Mouse (Mus musculus): Measurements from ENCODE around the gene Ncbp2.

Ncbp2 gene

GRCm38 (mm10) chr16:31948345-31948774 lies at the start of gene Ncbp2, which contains the start of gene 0610012G03Rik:
Gene Ncbp2, plus strand, starts transcription at chr16:31948513.
Gene 0610012G03Rik, minus strand, starts transcription at chr16:31948494.
- DNase-seq (ENCODE audit: low read depth, low spot score): peak; percentile 96

- no peak for DNase-seq (ENCODE audit: low read depth, low spot score)
These were observed 49.6 kb upstream of the Ncbp2 start for GRCm38 (mm10) chr16:31898546-31899326.

GRCm38 (mm10) chr16:31901886-31902285 lies 46.4 kb upstream of the Ncbp2 start:
- no peak for DNase-seq (ENCODE audit: low read depth, low spot score)

GRCm38 (mm10) chr16:31903239-31903638 lies 45.1 kb upstream of the Ncbp2 start:
- no peak for DNase-seq (ENCODE audit: low read depth, low spot score)

GRCm38 (mm10) chr16:31905331-31905730 lies 43.0 kb upstream of the Ncbp2 start:
- DNase-seq (ENCODE audit: low read depth, low spot score): no peak

- no peak for DNase-seq (ENCODE audit: low read depth, low spot score)
These were observed 42.2 kb upstream of the Ncbp2 start for GRCm38 (mm10) chr16:31905891-31906825.

GRCm38 (mm10) chr16:31906896-31907295 lies 41.4 kb upstream of the Ncbp2 start:
- no peak for DNase-seq (ENCODE audit: low read depth, low spot score)

GRCm38 (mm10) chr16:31908959-31909358 lies 39.4 kb upstream of the Ncbp2 start:
- DNase-seq (ENCODE audit: low read depth, low spot score): no peak

- no peak for DNase-seq (ENCODE audit: low read depth, low spot score)
These were observed 37.9 kb upstream of the Ncbp2 start for GRCm38 (mm10) chr16:31910281-31910847.

- DNase-seq (ENCODE audit: low read depth, low spot score): no peak
These were observed 30.5 kb upstream of the Ncbp2 start for GRCm38 (mm10) chr16:31917776-31918175.

- DNase-seq (ENCODE audit: low read depth, low spot score): peak; percentile 91
These were observed 30.0 kb upstream of the Ncbp2 start for GRCm38 (mm10) chr16:31918248-31918724.

GRCm38 (mm10) chr16:31924368-31924767 lies 23.9 kb upstream of the Ncbp2 start:
- DNase-seq (ENCODE audit: low read depth, low spot score): no peak

- no peak for DNase-seq (ENCODE audit: low read depth, low spot score)
These were observed 22.2 kb upstream of the Ncbp2 start for GRCm38 (mm10) chr16:31926091-31926490.

GRCm38 (mm10) chr16:31926547-31927182 lies 21.6 kb upstream of the Ncbp2 start:
- no peak for DNase-seq (ENCODE audit: low read depth, low spot score)

- DNase-seq (ENCODE audit: low read depth, low spot score): no peak
These were observed 20.9 kb upstream of the Ncbp2 start for GRCm38 (mm10) chr16:31927412-31927811.

GRCm38 (mm10) chr16:31931330-31931729 lies 17.0 kb upstream of the Ncbp2 start:
- no peak for DNase-seq (ENCODE audit: low read depth, low spot score)

- DNase-seq (ENCODE audit: low read depth, low spot score): peak; percentile 26
These were observed 16.1 kb upstream of the Ncbp2 start for GRCm38 (mm10) chr16:31932255-31932654.

- DNase-seq (ENCODE audit: low read depth, low spot score): peak; percentile 96
These were observed 15.2 kb upstream of the Ncbp2 start for GRCm38 (mm10) chr16:31932840-31933697.

GRCm38 (mm10) chr16:31933751-31934549 lies 14.4 kb upstream of the Ncbp2 start, which contains the start of gene Pigz:
Gene Pigz, plus strand, starts transcription at chr16:31933851.
- DNase-seq (ENCODE audit: low read depth, low spot score): peak; percentile 21
